Mouse (Mus musculus) bone marrow, adult 2 months (tissue): ENCODE measurements around the gene Slc35d1. TPM values are rescaled to one million over a fixed set of nuclear protein-coding genes. Genes with fewer than 3 reads are reported as not detected.
"Not testable (repeated sequence)": the region's sequence is repeated elsewhere in the genome, so short reads cannot be mapped to it uniquely, and the experiment has no call there.

ENCODE experiments used
- H3K27ac ChIP-seq: fragments of 200-500 bp; 2 replicates; pipeline ENCODE4 v1.5.1; 2012; ENCODE audit warnings: low read depth, mild to moderate bottlenecking, control low read depth, inconsistent platforms, low read length; ENCODE audit not compliant: control insufficient read depth, poor library complexity, insufficient read depth
- H3K4me1 ChIP-seq: fragments of 200-500 bp; 2 replicates; pipeline ENCODE4 v1.6.1; 2011; ENCODE audit warnings: low read length; ENCODE audit not compliant: control insufficient read depth, insufficient read depth
- H3K4me3 ChIP-seq: fragments of 200-500 bp; replicated peaks from 2 replicates; pipeline ENCODE3; 2011; ENCODE audit warnings: mild to moderate bottlenecking, low read depth, low read length, control low read depth; ENCODE audit not compliant: control insufficient read depth
- CTCF ChIP-seq: fragments of 200-500 bp; IDR thresholded peaks from 2 replicates; pipeline ENCODE4 v1.5.1; 2011; ENCODE audit warnings: low read length, control low read depth; ENCODE audit not compliant: control insufficient read depth, insufficient read depth
- POLR2A ChIP-seq: fragments of 200-500 bp; IDR thresholded peaks from 2 replicates; pipeline ENCODE4 v1.6.1; 2011; ENCODE audit warnings: low read depth, mild to moderate bottlenecking, control low read depth, low read length, borderline replicate concordance; ENCODE audit not compliant: control insufficient read depth
- WGBS: fragments of 180-500 bp; shearing (Covaris S2); methylation state at CpG from one replicate; pipeline ENCODE4 v1.1.7; 2018; 5-methylcytosine and 5-hydroxymethylcytosine counted together
- polyA plus RNA-seq: library from polyadenylated mRNA; stranded (reverse); fragments of >200 nt; gene quantifications from 2 replicates; pipeline ENCODE4 v1.2.4, GENCODE M21; 2011; ENCODE audit warnings: low replicate concordance; ENCODE audit not compliant: missing spikeins, insufficient read depth, insufficient read length

Gene Slc35d1
- polyA plus RNA-seq, 1 experiment = 3.8 TPM

GRCm38 (mm10) chr4:103177681-103178080 lies 37.3 kb downstream of the Slc35d1 start:
- Histone ChIP-seq H3K4me3 (no peak overlapping the region), H3K4me1 (no peaks in the 10 kb centered on the region), H3K27ac (no peak overlapping the region)
- TF ChIP-seq POLR2A (no peak), CTCF (no peak)
- 92% methylated on average over 1 of the region's 1 CpGs for WGBS

DNA sequence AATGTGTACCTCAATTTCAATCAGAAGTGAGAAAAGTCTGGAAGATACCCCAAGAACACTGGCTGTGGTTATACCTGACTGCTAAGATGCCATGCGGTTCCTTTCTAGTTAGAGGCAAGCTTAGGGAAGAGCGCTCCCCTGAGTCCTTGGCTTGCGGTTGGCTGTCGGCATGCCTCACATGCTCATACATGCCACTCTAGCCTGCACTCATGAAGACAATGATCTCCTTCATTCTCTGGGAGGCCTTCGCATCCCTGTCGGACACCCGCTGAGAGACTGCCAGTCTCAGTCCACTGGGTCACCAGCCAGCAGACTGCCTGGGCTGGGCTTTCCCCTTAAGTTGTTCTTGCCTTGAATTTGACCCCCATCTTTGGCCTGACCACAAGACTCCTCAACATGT lies 41.0 kb downstream of the Slc35d1 start:
- WGBS = 96% methylated on average over 7 of the region's 7 CpGs
- Histone ChIP-seq H3K4me3 (no peak overlapping the region), H3K27ac (no peak overlapping the region), H3K4me1 (no peaks in the 10 kb centered on the region)
- TF ChIP-seq POLR2A (no peak), CTCF (no peak)

DNA sequence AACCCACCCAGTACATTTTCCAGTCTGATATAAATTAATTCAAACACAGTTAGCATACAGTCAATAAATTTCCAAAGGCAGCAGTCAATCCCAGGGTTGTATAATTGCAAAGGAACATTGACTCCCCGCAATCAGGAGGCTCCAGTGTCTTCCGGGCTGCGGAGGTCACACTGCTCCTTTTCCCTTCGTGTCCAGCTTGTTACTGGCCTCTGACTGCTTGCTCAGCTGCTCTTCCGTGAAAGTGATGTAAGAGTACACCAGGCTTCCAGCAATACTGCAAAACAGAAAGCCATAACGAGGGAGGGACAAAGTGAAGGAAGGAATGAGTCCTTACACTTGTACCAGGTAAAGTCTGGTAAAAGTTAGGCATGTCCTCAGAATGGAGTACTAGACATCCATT lies 41.5 kb downstream of the Slc35d1 start:
- Histone ChIP-seq H3K4me1 (no peaks in the 10 kb centered on the region), H3K27ac (no peak overlapping the region), H3K4me3 (no peak overlapping the region)
- WGBS = 81% methylated on average over 6 of the region's 6 CpGs
- TF ChIP-seq POLR2A = no peak
- no peak for TF ChIP-seq CTCF

- no peak overlapping the region for H3K4me3 ChIP-seq
- no peak overlapping the region for H3K27ac ChIP-seq
- no peak for TF ChIP-seq POLR2A
- TF ChIP-seq CTCF = no peak
- no peaks in the 10 kb centered on the region for H3K4me1 ChIP-seq
- 91% methylated on average over 3 of the region's 3 CpGs for WGBS
Observed at GRCm38 (mm10) chr4:103171256-103171655, 43.7 kb downstream of the Slc35d1 start.

- not testable (repeated sequence) for H3K4me1 ChIP-seq, H3K27ac ChIP-seq
- WGBS = 88% methylated on average over 1 of the region's 1 CpGs
Observed at GRCm38 (mm10) chr4:103166198-103166597, 48.8 kb downstream of the Slc35d1 start.

DNA sequence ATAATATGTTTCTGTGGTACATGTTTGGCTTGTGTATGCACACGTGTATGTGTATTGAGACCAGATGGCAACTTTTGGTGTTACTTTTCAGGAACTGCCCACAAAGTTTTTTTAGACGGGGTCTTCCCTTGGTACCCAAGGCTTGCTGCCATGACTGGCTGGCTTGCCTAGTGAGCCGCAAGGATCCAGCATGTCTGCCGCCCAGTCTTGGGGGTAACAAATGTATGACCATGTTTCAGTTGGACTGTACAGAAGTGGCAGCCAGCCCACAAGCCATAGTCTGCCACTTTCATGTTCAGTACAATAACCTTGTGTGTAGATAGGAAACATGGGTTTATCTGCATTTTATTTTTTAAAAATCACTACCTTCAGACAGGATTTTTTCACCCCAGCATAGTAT lies 56.2 kb downstream of the Slc35d1 start:
- H3K4me1 ChIP-seq = no peaks in the 10 kb centered on the region
- H3K4me3 ChIP-seq = no peak overlapping the region
- TF ChIP-seq CTCF (no peak), POLR2A (no peak)
- 91% methylated on average over 4 of the region's 4 CpGs for WGBS
- no peak overlapping the region for H3K27ac ChIP-seq

More at GRCm38 (mm10) chr4:103166198-103166597, 48.8 kb downstream of the Slc35d1 start:
- not testable (repeated sequence) for H3K4me3 ChIP-seq

DNA sequence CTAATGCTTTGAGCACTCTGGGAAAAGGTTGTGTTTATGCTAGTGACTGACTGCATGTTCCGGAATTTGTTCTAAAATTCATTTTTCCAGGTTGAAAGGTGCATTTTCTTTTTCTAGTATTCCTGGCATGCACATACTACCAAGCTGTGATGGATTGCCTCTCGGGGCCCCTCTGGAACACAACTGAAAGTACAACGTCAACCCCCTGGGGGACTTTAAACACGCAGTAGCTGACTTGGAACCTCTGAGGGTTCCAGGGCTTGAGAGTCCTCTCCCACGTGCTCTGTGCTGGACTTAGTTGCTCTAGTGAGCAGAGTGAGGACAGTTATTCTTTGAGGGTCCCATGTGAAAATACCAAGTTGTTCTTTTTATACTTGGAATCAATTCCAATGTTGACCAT lies 63.0 kb downstream of the Slc35d1 start:
- TF ChIP-seq CTCF = no peak
- no peak for TF ChIP-seq POLR2A
- H3K27ac ChIP-seq = no peak overlapping the region
- WGBS = 93% methylated on average over 5 of the region's 5 CpGs
- H3K4me1 ChIP-seq = no peaks in the 10 kb centered on the region
- H3K4me3 ChIP-seq = no peak overlapping the region

DNA sequence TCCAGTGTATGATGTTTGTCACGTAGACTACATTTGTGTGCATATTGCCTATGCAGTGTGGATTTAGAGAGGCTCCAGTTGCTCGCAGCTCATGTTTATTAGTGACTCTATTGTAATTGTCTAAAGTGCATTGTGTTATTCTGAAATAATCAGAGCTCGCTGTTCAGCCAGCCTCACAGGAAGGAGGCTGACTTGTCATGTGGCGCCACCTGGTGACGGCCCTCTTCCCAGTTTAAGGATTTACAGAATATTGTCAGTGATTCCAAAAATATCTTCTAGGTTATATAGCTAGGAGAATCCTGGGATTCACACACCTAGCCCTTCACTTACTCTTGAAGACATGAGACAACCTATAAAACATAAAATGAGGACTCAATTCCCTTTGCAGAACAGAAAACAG lies 68.6 kb downstream of the Slc35d1 start:
- H3K4me1 ChIP-seq = no peaks in the 10 kb centered on the region
- 51% methylated on average over 5 of the region's 5 CpGs for WGBS
- H3K27ac ChIP-seq = no peak overlapping the region
- no peak overlapping the region for H3K4me3 ChIP-seq
- TF ChIP-seq CTCF = peak; percentile 87
- no peak for TF ChIP-seq POLR2A

DNA sequence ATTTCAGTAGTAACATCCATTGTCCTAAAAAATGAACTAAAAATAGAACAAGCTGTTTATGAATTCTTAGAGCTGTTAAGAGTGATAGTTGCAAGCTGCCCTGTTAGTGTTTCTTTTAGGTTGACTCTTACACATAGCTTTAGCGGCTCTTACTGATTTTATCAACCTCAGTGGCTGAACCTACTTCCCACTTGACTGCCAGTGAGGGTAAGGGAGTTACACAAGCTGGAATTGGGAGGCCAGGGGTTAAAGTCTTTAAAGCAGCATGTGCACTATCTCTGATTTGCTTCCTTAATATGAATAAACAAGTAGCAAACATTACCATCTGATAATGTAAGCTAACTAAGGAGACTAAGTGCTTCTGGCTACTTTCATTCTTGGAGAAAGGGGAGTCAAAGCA lies 78.0 kb downstream of the Slc35d1 start:
- Histone ChIP-seq H3K4me3 (no peak overlapping the region), H3K4me1 (no peaks in the 10 kb centered on the region), H3K27ac (no peak overlapping the region)
- 16% methylated on average over 1 of the region's 1 CpGs for WGBS
- TF ChIP-seq CTCF (no peak), POLR2A (no peak)

DNA sequence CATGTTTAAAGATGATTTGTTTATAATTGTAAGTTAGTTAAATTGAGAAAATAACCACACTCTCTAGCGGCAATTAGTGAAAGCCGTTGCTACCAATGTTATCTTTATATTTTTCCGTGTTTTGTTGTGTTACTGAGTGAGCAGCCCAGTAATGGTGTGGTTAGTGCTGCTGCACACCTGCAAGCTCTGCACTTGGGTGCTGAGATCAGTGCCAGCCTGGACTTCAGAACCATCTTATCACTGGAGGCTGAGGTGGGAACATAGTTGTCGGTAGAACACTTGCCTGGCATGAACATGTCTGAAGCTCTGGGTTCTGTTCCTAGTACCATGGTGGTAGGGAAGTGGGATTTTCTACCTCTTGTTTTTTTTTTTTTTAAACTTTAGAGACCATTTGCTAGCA lies 88.4 kb downstream of the Slc35d1 start:
- 66% methylated on average over 4 of the region's 4 CpGs for WGBS
- Histone ChIP-seq H3K4me1 (peaks cover 2% of the 10 kb centered on the region; the same call in 1 of the 2 replicates), H3K27ac (no peak overlapping the region), H3K4me3 (no peak overlapping the region)
- TF ChIP-seq POLR2A = no peak
- TF ChIP-seq CTCF = no peak
